Mouse (Mus musculus): Measurements from ENCODE around the gene Mcoln3.

- TF ChIP-seq GATA1 (IDR thresholded peaks at IDR 0.05; ENCODE audit: low read length) (no peak), TAL1 (IDR thresholded peaks at IDR 0.05; ENCODE audit: low read length) (no peak)
Measured at GRCm38 (mm10) chr3:146145501-146145900, 28.3 kb downstream of the Mcoln3 start.
